Mouse (Mus musculus) T-helper 2 cell (primary cell): ENCODE data around the gene Cyp27a1.

Experiments used
- in situ Hi-C: fragments of 300-600 bp; cut with MboI, MseI; formaldehyde crosslinking; loops from one replicate; pipeline ENCODE4 v1.15.1; 2025; ENCODE audit warnings: high pct_unique_total_duplicates

The Cyp27a1 gene

DNA sequence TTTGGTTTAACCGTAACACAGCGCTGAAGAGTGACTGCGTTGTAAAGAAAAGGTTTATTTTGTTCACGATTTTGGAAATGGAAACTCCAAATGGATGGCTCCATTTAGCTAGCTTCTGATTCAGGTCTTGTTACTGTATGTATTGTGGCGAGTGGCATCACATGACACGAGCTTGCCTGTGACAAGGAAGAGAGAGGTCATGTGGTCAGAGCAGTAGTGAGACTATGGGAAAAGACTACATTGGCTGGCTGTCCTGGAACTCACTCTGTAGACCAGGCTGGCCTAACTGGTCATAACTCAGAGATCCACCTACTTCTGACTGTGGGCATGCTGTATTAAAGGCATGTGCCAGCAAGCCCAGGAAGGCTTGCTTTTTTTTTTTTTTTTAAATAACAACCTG, 2.5 kb downstream of the Cyp27a1 start:
- in situ Hi-C loops = loop anchor here (10.0 to 25.0 kb wide), 2 partner anchors 409 to 1846 kb away; partner anchors contain the start of gene Nhej1

DNA sequence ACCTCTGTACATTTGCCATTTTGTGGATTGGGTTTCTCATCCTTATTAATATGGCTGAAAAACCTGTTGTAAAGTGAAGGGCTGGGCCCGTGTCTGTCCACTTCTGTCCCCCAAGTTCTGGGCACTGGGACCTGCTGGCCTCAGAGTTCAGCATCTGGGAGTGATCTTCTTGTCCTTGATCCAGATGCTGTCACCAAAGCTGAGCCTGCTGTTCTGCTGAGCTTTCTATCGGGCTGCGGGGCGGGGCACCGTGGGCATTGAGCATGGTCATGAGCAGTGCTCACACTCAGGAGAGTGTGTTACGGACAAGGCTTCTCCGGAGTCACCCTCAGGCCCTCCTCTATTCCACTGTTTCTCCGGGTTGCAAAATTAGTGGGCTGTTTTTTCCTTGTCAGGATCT, 4.7 kb downstream of the Cyp27a1 start:
- in situ Hi-C loops = loop anchor here (10.0 to 25.0 kb wide), 2 partner anchors 407 to 1844 kb away; partner anchors contain the start of gene Nhej1

DNA sequence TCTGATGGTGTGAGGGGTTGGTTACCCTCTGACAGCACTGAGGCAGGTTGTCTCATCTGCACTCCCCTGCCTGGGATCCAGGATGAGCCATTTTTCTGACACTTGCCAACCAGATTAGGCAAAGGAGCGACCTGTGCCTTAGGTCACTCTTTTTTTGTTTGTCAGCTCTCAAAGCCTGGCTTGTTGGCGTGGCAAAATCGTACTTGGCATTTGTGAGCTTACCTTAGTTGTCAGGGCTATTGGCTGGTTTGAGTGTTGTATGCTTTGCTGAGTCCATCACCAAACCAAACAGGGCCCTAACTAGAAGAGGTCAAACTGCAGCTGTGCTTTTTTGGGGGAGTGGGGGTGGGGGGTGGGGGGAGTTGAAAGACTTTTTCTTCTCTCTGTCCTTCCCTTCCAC, 5.9 kb downstream of the Cyp27a1 start:
- in situ Hi-C loops = loop anchor here (10.0 to 25.0 kb wide), 2 partner anchors 406 to 1843 kb away; partner anchors contain the start of gene Nhej1

DNA sequence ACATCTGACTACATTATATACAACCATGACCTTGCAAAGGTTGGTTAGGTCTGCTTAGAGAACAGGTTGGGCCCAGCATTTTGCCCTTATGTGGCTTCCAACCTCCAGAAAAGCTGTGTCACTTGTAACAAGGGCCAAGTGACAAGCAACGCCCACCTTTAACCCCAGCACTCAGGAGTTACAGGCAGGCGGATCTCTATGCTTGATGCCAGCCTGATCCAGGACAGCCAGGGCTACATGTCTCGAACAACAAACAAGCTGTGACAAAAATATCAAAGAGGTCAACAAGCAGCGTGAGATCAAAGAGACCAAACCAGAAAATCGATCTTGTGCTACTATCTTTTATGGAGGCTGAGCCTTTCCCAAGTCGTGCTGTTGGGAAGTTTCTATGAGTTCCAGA, 8.3 kb downstream of the Cyp27a1 start:
- in situ Hi-C loops = loop anchor here (25.0 kb wide), 1 partner anchor 1841 kb away; no protein-coding TSS in a partner anchor

DNA sequence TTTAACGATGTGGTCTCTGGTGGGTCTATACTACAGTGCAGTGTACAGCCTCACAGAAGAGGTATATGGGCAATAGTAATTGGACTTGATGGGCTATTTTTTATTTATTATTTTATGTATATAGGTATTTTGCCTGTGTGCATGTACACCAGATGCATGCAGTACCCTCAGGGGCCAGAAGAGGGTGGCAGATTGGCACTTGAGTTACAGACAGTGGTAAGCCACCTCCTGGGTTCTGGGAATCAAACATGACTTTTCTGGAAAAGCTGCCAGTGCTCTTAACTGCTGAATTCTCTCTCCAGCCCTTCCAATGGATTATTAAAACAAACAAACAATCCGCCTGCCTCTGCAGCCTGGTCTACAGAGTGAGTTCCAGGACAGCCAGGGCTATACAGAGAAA, 10.4 kb downstream of the Cyp27a1 start:
- in situ Hi-C loops = loop anchor here (25.0 kb wide), 1 partner anchor 1839 kb away; no protein-coding TSS in a partner anchor

DNA sequence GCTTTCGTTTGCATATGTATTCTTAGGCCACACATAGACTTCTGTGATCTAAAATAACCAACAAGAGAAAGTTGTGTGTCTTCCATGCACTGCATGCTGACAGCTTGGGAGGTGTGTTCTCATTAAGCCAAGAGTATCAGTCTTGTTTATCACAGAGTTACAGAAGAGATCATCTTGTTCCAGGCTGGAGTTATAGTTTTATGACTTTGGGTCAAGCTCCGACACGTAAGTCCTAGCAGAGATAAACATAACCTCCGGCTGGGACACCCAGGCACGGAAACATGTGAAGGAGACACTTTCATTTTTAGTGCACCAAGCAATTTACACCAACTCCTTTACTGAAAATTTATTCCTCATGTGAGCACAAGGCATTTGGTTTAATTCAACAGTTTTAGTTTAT, 12.7 kb downstream of the Cyp27a1 start:
- in situ Hi-C loops = no loop called here

DNA sequence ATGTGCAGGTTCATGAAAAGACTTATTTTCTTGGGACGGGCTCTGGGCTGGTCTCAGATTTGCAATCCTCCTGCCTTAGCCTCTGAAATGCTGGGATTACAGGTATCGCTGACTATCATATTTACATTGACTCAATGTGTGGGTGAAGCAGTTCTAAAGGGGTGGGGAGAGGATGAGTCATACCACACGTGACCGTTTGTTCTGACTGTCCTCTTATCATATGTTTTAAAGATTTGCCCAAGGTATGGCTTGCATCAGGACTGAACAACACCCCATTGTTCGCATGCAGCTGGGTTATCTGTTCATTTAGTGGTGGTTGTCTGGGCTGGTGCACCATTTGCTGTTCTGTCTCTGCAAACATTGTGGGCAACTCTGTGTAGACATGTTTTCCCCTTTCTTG, 13.3 kb downstream of the Cyp27a1 start:
- in situ Hi-C loops = no loop called here

DNA sequence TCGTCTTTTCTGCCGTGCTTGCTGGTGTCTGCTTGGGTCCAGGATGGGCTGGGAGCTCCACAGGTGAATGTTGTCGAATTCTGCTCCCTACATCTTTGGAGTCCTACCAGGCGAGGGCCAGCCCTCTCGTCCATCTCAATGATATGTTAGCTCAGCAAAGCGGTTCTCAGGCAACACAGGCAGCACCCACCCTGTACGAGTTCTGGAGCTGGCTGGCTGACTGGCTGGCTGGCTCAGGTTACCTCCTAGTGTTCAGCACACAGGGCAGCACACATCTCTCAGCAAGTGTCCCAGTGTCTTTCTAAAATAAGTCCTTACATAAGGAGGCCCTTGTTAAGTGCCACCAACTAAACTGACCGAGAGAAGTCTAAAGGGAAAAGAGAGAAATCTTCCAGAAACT, 15.1 kb downstream of the Cyp27a1 start:
- in situ Hi-C loops = no loop called here

DNA sequence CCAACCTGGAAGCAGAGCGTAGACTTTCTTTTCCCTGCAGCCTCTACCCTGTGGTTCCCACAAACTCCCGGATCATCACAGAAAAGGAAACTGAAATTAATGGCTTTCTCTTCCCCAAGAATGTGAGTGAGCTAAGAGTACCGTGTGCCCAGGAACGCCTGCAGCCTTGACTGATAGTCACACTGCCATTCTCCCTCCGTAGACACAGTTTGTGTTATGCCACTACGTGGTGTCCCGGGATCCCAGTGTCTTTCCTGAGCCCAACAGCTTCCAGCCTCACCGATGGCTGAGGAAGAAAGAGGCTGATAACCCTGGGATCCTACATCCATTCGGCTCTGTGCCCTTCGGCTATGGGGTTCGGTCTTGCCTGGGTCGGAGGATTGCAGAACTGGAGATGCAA, 23.6 kb downstream of the Cyp27a1 start:
- in situ Hi-C loops = no loop called here

DNA sequence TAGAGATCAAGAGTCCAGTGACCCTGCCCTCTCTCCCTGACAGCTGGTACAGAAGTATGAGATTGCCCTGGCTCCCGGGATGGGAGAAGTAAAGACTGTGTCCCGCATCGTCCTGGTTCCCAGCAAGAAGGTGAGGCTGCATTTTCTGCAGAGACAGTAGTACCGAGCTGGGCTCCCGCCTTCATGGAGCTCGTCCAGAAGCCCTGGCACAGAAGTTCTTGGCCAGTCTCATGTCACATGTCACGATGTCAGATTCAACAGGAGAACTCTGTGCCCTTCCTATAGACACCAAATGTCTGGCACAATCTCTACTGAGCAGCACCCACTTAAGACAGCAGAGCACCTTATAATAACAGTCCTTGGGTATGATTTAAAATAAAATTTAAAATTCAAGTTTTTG, 24.1 kb downstream of the Cyp27a1 start:
- in situ Hi-C loops = no loop called here

DNA sequence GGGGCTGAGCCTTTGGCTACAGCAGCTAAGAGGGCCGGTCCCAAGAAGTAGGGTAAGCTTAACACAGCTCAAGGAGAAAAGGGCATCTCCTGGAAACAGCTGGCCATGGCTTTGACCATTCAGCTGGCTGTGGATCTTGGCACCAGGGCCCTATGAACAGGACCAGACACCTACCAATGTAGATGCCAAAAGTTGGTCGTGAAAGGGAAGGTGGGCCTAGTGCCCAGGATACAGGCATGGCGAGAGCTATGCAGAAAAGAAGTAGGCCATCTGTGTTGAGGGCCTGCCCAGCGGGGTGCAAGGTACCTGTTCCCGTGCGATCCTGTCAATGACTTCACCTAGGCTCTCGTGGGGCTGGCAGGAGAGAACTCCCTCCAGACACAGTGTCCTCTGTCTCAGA, 27.5 kb downstream of the Cyp27a1 start:
- in situ Hi-C loops = no loop called here

DNA sequence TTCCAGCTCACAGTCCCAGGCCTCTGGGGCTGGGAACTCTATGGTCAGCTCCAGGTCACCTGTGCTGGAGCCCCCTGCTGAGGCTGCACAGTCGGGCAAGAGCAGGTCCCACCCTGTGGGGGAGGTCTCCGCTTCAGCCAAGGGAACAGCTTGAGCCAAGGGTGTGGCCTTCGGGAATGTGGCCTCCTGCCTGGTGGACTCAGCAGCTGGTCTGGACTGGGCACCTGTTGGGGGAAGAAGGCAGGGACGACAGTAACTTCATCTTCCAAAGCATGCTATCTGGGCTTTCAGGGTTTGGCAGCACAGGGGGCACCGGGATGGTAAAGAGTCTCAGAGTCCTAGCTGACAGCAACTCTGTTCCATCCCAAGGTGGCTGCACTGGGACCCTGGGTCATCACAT, 34.0 kb downstream of the Cyp27a1 start:
- in situ Hi-C loops = no loop called here

DNA sequence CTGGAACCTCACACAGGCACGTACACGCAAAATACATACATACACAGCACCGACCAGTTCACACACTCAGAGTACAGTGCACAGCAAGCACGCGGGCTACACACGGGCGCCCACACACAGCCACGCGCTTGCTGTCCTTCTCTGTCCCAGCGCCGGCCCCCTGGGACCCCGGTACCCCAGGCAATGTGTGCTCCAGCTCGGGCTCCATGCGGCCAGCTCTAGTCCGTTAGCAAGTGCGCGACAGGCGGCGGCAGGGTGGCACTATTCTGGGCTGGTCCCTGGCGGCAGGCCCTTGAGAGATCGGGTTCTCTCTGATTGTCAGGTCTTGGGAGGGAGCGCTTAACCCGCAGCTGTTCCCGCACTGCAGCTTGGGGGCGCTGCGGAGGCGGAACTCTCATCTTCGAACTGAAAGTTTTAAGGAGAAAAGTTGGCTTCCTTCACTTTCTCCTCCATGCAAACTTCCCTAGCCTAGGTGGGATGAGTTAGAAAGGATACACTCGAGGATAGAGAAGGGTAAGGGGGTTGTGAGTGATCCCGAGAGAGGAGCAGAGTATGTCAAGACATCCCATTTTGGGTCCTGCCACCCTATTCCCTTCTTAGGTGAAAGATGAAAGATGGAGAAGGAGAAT, 35.4 kb downstream of the Cyp27a1 start, which contains the start of gene Prkag3:
Gene Prkag3, minus strand, starts transcription at position 579 of the 629 bp plus-strand sequence.
- in situ Hi-C loops = no loop called here

DNA sequence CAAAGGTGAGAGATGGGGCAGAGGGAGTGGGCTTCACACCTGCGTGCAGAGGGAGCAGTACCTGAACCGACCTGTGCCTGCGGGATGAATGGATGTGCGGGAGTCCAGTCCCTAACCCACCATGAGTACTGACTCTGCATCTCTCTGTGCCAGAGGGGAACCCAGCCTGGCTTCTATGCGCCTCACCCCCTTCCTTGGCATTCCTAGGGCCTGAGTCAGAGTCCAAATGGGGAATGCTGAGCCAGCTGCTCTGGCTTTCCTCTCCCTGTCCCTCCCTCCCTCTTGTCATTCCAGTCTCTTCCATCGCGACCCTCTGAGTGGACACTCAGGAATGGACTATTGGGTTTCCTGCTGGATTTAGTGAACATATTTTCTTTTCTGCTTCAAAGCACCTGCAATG, 35.9 kb downstream of the Cyp27a1 start:
- in situ Hi-C loops = no loop called here

DNA sequence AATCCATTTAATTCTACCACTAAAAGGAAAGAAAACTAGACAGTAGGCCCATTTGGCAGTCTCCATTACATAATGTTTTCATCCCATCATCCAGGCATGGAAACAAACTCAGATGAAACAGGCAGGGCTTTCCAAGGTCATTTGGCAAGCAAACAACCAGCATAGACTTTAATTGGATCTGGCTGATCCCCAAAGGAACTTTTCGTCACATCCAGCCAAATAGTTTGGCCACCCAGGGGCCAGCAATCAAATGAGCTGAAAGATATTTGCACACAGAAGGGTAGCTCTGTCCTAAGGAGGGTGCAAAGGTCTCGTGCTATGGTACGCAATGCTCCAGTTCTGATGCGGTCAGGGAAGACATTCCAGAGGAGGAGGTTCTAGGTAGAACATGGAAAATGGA, 37.3 kb downstream of the Cyp27a1 start:
- in situ Hi-C loops = no loop called here

DNA sequence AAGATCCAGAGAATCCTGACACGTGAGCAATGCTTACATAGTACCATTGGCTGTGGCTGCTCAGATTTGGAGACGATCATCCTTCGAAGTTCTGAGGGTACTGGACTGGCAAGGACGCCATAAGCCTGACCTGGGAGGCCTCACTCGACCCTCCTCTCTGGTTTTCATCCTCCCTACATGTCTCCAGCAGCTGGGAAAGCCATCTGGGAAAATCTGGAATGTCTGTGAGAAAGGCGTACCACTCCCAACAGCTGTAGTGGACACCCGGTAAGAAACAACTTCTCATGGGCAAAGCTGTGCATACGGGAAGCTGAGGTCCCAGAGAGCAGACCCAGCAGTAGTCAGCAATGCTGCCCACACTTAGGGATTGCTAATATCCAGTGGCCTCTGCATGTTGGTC, 38.8 kb downstream of the Cyp27a1 start:
- in situ Hi-C loops = no loop called here

DNA sequence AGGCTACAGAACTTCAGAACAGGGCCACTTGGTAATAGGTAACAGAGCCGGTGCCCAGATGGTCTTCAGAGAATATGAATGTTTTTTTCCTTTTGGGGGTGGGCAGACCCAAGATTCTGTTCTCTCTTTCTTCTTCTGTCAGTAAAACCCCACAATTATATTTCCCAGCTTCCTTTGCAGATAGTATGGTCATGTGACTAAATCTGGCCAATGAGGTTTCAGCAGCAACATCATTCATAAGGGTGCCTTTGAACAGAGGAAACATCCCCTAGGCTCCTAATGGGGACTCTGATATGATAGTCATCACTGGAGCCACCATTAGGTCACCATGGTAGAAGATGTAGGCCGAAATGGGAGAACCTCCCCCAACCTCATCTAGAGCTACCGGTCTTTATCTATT, 39.5 kb downstream of the Cyp27a1 start:
- in situ Hi-C loops = no loop called here

DNA sequence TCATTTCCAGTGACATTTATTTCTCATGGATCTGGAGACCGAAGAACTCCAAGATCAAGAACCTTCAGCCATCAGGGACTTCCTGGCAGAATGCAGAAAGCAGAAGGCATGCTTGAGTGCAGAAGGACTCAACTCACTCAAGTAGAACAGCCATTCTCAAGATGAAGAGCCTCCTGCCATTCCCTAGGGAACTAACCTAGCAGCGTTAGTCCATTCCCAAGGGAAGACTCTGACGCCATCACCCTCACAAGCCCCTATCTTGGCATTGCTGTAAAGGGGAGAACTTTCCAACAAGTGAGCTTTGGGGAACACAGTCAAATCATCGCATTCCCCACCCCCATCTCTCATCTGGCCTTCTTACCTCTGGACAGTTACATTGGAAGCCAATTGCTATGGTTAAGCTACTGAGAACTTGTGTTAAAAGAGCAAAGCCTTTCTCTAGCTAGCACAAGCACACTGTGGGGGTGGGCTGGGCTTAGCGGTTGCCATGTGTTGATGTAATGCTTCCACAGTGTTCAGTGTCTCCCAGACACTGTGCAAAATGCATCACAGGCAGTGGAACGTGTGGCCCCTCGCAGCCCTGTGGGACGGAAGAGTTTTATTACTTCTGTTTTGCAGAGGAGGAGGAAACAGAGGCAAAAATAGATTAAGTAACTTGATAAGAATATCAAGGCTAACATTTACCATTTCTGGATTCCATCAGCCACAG, 40.0 kb downstream of the Cyp27a1 start:
- in situ Hi-C loops = no loop called here

DNA sequence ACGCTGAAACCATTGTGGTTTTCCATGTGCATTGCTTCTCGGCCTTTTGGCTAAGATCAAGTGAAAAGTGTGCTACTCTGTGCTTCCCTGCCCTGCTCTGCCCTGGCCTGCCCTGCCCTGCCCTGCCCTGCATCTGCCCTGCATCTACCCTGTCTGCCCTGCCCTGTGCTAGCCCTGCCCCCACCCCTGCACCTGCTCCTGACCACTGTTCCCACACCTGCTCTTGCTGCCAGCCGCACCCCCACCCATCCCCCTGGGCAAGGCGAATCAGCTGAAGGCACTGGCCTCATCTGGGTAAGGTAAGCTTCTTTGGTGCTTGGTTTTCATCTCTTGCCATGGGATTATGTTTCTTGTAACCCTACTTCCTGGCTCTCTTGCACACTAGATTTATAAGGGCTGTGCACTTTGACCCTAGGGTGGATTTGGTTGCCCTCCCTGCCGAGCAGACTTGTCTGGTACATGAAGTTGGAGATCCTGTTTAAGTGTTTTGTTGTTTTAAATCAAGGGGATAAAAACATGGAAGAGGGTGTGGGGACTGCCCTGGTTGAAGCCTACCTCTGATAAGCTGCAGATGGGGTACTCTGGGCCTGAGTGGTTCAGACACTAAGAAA, 40.9 kb downstream of the Cyp27a1 start:
- in situ Hi-C loops = no loop called here

DNA sequence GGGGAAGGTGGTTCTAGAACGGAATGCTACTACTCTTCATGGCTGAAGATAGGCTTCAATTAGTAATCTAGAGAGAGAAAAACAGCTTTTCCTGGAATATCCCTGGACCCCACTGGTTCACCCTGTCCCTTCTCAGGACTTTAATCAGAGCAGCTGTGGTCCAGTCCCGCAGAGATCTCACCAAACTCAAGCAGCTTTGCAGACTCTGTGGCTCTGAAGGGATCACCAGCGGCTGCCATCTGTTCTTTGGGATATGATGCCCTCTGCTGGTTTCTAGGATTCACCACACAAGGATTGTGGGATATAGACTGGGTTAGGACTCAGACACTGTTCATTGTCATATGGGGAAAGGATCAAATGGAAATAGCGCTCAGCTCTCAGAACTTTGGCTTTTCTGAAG, 46.4 kb downstream of the Cyp27a1 start:
- in situ Hi-C loops = loop anchor here (10.0 kb wide), 1 partner anchor 295 kb away; no protein-coding TSS in a partner anchor

DNA sequence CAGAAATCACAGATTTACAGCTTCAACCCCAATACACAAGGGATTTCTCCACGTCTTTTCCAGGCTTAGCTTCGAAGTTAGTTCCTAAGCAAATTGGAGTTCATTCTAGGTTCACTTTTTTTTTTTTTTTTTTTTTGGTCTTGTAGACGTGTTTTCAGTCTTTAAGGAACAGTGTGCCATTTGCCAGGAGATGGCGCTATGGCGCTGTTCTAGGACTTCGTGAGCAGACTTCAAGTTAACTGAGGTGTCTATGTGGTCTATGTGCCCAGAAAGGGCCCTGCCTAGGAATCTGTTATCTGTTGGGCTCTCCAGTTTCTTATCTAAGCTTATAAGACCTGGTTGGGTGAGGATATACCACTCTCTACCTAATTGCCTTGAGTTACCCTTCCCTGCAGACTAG, 49.7 kb downstream of the Cyp27a1 start:
- in situ Hi-C loops = loop anchor here (10.0 kb wide), 1 partner anchor 292 kb away; no protein-coding TSS in a partner anchor

DNA sequence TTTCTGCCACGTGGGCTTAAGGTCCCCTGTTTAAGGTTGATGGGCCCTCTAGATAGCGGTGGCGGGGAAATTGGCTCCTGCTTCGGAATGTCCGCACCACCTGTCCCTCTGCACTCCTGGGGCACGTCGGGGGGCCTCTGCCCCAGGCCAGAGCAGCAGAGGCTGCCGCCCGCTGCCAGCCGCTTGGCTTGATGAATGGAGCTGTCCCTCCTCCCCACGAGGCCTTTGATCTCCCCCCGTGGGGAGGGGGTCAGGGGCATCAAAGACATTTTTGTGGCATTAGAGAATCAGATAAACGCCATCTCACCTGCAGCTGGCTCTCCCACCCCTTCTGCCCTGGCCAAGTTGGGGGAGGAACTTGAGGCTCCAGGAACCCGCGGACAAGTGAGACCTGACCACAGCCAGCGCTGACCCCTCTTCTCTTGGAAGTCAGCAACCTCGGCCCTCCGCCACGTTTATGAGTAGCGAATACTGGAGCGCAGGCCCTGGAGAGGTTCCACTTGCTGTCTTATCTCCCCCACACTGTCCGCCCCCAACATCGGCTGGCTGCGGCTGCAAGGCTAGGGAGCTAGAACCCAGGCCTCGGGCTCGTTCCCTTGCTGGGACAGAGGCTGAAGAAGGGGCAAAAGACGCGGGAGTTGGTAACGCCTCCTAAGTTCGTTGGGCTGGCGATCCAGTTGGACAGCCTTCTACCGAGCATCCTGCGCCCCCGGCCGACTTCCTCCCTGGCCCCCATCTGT, 57.5 kb downstream of the Cyp27a1 start:
- in situ Hi-C loops = no loop called here
